Mouse (Mus musculus) right cerebral cortex, postnatal 10 days (tissue): ENCODE data around the gene Cfap61.
A peak's percentile ranks its signal among the peaks of the same experiment; 100 is the strongest.

Experiments
- DNase-seq, 2 experiments: peaks; one replicate each; pipeline ENCODE4 v3.0.0; 2021; ENCODE audit warnings: low spot score in 2 of 2

The Cfap61 gene

GRCm38 (mm10) chr2:146221076-146221928, 286.7 kb downstream of the Cfap61 start, which contains the start of gene Insm1:
Insm1 (plus strand) TSS chr2:146221921.
- peak; percentile 78 to 80 for DNase-seq

- DNase-seq, result peak; percentile 84 to 88
Observed at GRCm38 (mm10) chr2:146221929-146222278, 287.3 kb downstream of the Cfap61 start.

- DNase-seq, result peak; percentile 44 to 47
Observed at GRCm38 (mm10) chr2:146222279-146223175, 287.9 kb downstream of the Cfap61 start.

GRCm38 (mm10) chr2:146223176-146223905, 288.8 kb downstream of the Cfap61 start:
- peak; percentile 46 to 51 for DNase-seq

- DNase-seq, result no peak
Observed at GRCm38 (mm10) chr2:146224141-146224540, 289.6 kb downstream of the Cfap61 start.

GRCm38 (mm10) chr2:146225818-146226217, 291.2 kb downstream of the Cfap61 start:
- DNase-seq, result no peak

- no peak for DNase-seq
Observed at GRCm38 (mm10) chr2:146226484-146226883, 291.9 kb downstream of the Cfap61 start.

- no peak for DNase-seq
Observed at GRCm38 (mm10) chr2:146227646-146228045, 293.1 kb downstream of the Cfap61 start.

GRCm38 (mm10) chr2:146228435-146228834, 293.9 kb downstream of the Cfap61 start:
- DNase-seq, result no peak

- no peak for DNase-seq
Observed at GRCm38 (mm10) chr2:146231485-146231884, 296.9 kb downstream of the Cfap61 start.

- DNase-seq, result no peak
Observed at GRCm38 (mm10) chr2:146239196-146239747, 304.7 kb downstream of the Cfap61 start.

GRCm38 (mm10) chr2:146244049-146244448, 309.5 kb downstream of the Cfap61 start:
- no peak for DNase-seq

- no peak for DNase-seq
Observed at GRCm38 (mm10) chr2:146245401-146245800, 310.8 kb downstream of the Cfap61 start.

GRCm38 (mm10) chr2:146246409-146247075, 312.0 kb downstream of the Cfap61 start:
- no peak for DNase-seq

- no peak for DNase-seq
Observed at GRCm38 (mm10) chr2:146247576-146247975, 313.0 kb downstream of the Cfap61 start.

GRCm38 (mm10) chr2:146249033-146249432, 314.4 kb downstream of the Cfap61 start:
- no peak for DNase-seq

GRCm38 (mm10) chr2:146250236-146250904, 315.8 kb downstream of the Cfap61 start:
- peak; percentile 53 to 54 for DNase-seq

- no peak for DNase-seq
Observed at GRCm38 (mm10) chr2:146254387-146254786, 319.8 kb downstream of the Cfap61 start.

GRCm38 (mm10) chr2:146255636-146256035, 321.1 kb downstream of the Cfap61 start:
- DNase-seq, result no peak

- peak in 1 of 2 experiments; percentile 48 for DNase-seq
Observed at GRCm38 (mm10) chr2:146256321-146256875, 321.8 kb downstream of the Cfap61 start.
